Mouse (Mus musculus): ENCODE data around the gene Tcf15. TPM values are rescaled to one million over a fixed set of nuclear protein-coding genes. Genes with fewer than 3 reads are reported as not detected.

Gene Tcf15
- polyA plus RNA-seq, 1 experiment: not detected

- TF ChIP-seq E2F4 (IDR thresholded peaks at IDR 0.05; ENCODE audit: insufficient read depth): no peak
- TF ChIP-seq REST (IDR thresholded peaks at IDR 0.05; ENCODE audit: insufficient read depth, insufficient read length): no peak
- TF ChIP-seq SRF (IDR thresholded peaks at IDR 0.05; ENCODE audit: control insufficient read depth, insufficient read length, low read depth): no peak
- no peak for TF ChIP-seq TCF3 (IDR thresholded peaks at IDR 0.05; ENCODE audit: insufficient read length, low read depth)
- no peak overlapping the region for H3ac ChIP-seq (ENCODE audit: control insufficient read depth, insufficient read length)
- no peaks in the 10 kb centered on the region for H3K36me3 ChIP-seq (ENCODE audit: control insufficient read depth, insufficient read depth)
- H3K4me2 ChIP-seq (ENCODE audit: low read depth): no peak overlapping the region
- peaks cover 38% of the 10 kb centered on the region for H3K27me3 ChIP-seq (ENCODE audit: control insufficient read depth, insufficient read depth, insufficient read length)
- no peaks in the 10 kb centered on the region for H3K79me2 ChIP-seq (ENCODE audit: control insufficient read depth, insufficient read depth)
- H3K4me3 ChIP-seq: no peak overlapping the region
Measured at GRCm38 (mm10) chr2:152155414-152156208, 12.2 kb downstream of the Tcf15 start.

DNA sequence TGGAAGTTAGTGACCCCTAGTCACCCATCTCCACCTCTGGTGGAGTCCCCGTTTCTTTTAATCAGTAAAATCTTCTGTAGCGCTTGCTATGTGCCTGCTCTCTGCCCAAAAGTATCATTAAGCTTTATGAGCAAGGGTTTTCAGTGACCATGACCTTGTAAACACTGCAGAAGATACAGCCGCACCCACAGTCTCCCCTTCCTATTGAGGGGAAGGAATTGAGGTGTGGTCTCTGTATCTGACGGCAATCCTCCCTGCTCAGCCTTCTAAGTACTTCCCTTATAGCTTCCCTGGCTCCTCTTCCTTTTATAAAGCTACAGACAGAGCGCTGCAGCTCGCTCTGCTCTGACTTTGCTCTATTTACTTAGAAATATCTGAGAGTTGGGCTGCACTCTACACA is 13.1 kb downstream of the Tcf15 start:
- no peaks in the 10 kb centered on the region for H3K79me2 ChIP-seq (ENCODE audit: control insufficient read depth, insufficient read depth)
- H3K36me3 ChIP-seq (ENCODE audit: control insufficient read depth, insufficient read depth): no peaks in the 10 kb centered on the region
- H3ac ChIP-seq (ENCODE audit: control insufficient read depth, insufficient read length): no peak overlapping the region
- no peak overlapping the region for H3K4me3 ChIP-seq
- H3K27me3 ChIP-seq (ENCODE audit: control insufficient read depth, insufficient read depth, insufficient read length): peaks cover 30% of the 10 kb centered on the region
- TF ChIP-seq E2F4 (IDR thresholded peaks at IDR 0.05; ENCODE audit: insufficient read depth) (no peak), CEBPB (IDR thresholded peaks at IDR 0.05; ENCODE audit: insufficient read depth, poor library complexity, severe bottlenecking) (no peak), TCF12 (IDR thresholded peaks at IDR 0.05; ENCODE audit: insufficient read depth, poor library complexity, severe bottlenecking) (no peak), MYOG (IDR thresholded peaks at IDR 0.05; ENCODE audit: control insufficient read depth in 1 of 3, insufficient read depth in 1 of 3, insufficient read length in 2 of 3, low read depth in 2 of 3) (no peak), REST (IDR thresholded peaks at IDR 0.05; ENCODE audit: insufficient read depth, insufficient read length) (no peak), MAX (IDR thresholded peaks at IDR 0.05; ENCODE audit: low read depth) (no peak), POLR2AphosphoS2 (IDR thresholded peaks at IDR 0.05; ENCODE audit: insufficient read length, low read depth) (no peak), USF1 (IDR thresholded peaks at IDR 0.05; ENCODE audit: low read depth) (no peak), MYOD1 (IDR thresholded peaks at IDR 0.05; ENCODE audit: control insufficient read depth in 1 of 3, insufficient read length in 2 of 3, low read depth in 2 of 3) (no peak)
- no peak overlapping the region for H3K4me2 ChIP-seq (ENCODE audit: low read depth)

GRCm38 (mm10) chr2:152159487-152159886 is 16.1 kb downstream of the Tcf15 start:
- H3K4me3 ChIP-seq: no peak overlapping the region
- H3K4me2 ChIP-seq (ENCODE audit: low read depth): no peak overlapping the region
- TF ChIP-seq POLR2A (IDR thresholded peaks at IDR 0.05; ENCODE audit: insufficient read length, low read depth): no peak
- TF ChIP-seq SRF (IDR thresholded peaks at IDR 0.05; ENCODE audit: control insufficient read depth, insufficient read length, low read depth): no peak
- no peak for TF ChIP-seq E2F4 (IDR thresholded peaks at IDR 0.05; ENCODE audit: insufficient read depth)
- TF ChIP-seq MAX (IDR thresholded peaks at IDR 0.05; ENCODE audit: low read depth): no peak
- no peak for TF ChIP-seq MYOG (IDR thresholded peaks at IDR 0.05; ENCODE audit: control insufficient read depth in 1 of 3, insufficient read depth in 1 of 3, insufficient read length in 2 of 3, low read depth in 2 of 3)
- TF ChIP-seq CEBPB (IDR thresholded peaks at IDR 0.05; ENCODE audit: insufficient read depth, poor library complexity, severe bottlenecking): no peak
- TF ChIP-seq REST (IDR thresholded peaks at IDR 0.05; ENCODE audit: insufficient read depth, insufficient read length): no peak
- no peak for TF ChIP-seq POLR2AphosphoS2 (IDR thresholded peaks at IDR 0.05; ENCODE audit: insufficient read length, low read depth)
- TF ChIP-seq MYOD1 (IDR thresholded peaks at IDR 0.05; ENCODE audit: control insufficient read depth in 1 of 3, insufficient read length in 2 of 3, low read depth in 2 of 3): no peak
- no peak overlapping the region for H3ac ChIP-seq (ENCODE audit: control insufficient read depth, insufficient read length)
- peaks cover 21% of the 10 kb centered on the region for H3K27me3 ChIP-seq (ENCODE audit: control insufficient read depth, insufficient read depth, insufficient read length)
- no peaks in the 10 kb centered on the region for H3K79me2 ChIP-seq (ENCODE audit: control insufficient read depth, insufficient read depth)
- H3K36me3 ChIP-seq (ENCODE audit: control insufficient read depth, insufficient read depth): no peaks in the 10 kb centered on the region

- Histone ChIP-seq H3ac (ENCODE audit: control insufficient read depth, insufficient read length) (no peak overlapping the region), H3K4me3 (no peak overlapping the region), H3K36me3 (ENCODE audit: control insufficient read depth, insufficient read depth) (no peaks in the 10 kb centered on the region), H3K79me2 (ENCODE audit: control insufficient read depth, insufficient read depth) (no peaks in the 10 kb centered on the region), H3K27me3 (ENCODE audit: control insufficient read depth, insufficient read depth, insufficient read length) (no peaks in the 10 kb centered on the region), H3K4me2 (ENCODE audit: low read depth) (no peak overlapping the region)
- TF ChIP-seq TCF3 (IDR thresholded peaks at IDR 0.05; ENCODE audit: insufficient read length, low read depth): no peak
- no peak for TF ChIP-seq MYOD1 (IDR thresholded peaks at IDR 0.05; ENCODE audit: control insufficient read depth in 1 of 3, insufficient read length in 2 of 3, low read depth in 2 of 3)
- TF ChIP-seq MAX (IDR thresholded peaks at IDR 0.05; ENCODE audit: low read depth): no peak
- no peak for TF ChIP-seq REST (IDR thresholded peaks at IDR 0.05; ENCODE audit: insufficient read depth, insufficient read length)
- no peak for TF ChIP-seq MYOG (IDR thresholded peaks at IDR 0.05; ENCODE audit: control insufficient read depth in 1 of 3, insufficient read depth in 1 of 3, insufficient read length in 2 of 3, low read depth in 2 of 3)
- TF ChIP-seq POLR2AphosphoS2 (IDR thresholded peaks at IDR 0.05; ENCODE audit: insufficient read length, low read depth): no peak
Measured at GRCm38 (mm10) chr2:152166257-152166656, 22.9 kb downstream of the Tcf15 start.

- TF ChIP-seq CEBPB (IDR thresholded peaks at IDR 0.05; ENCODE audit: insufficient read depth, poor library complexity, severe bottlenecking) (no peak), TCF3 (IDR thresholded peaks at IDR 0.05; ENCODE audit: insufficient read length, low read depth) (no peak), TCF12 (IDR thresholded peaks at IDR 0.05; ENCODE audit: insufficient read depth, poor library complexity, severe bottlenecking) (no peak)
- no peak overlapping the region for H3K4me3 ChIP-seq
- H3ac ChIP-seq (ENCODE audit: control insufficient read depth, insufficient read length): no peak overlapping the region
- no peaks in the 10 kb centered on the region for H3K36me3 ChIP-seq (ENCODE audit: control insufficient read depth, insufficient read depth)
- no peaks in the 10 kb centered on the region for H3K79me2 ChIP-seq (ENCODE audit: control insufficient read depth, insufficient read depth)
- no peak overlapping the region for H3K4me2 ChIP-seq (ENCODE audit: low read depth)
- peaks cover 9% of the 10 kb centered on the region for H3K27me3 ChIP-seq (ENCODE audit: control insufficient read depth, insufficient read depth, insufficient read length)
Measured at GRCm38 (mm10) chr2:152167851-152168290, 24.5 kb downstream of the Tcf15 start.
